Mouse (Mus musculus) kidney, adult 11 months (tissue): ENCODE measurements around the gene Hoxa10.

ENCODE experiments used
- DNase-seq: peaks from one replicate; pipeline ENCODE4 v3.0.0; 2022

Hoxa10 gene

GRCm38 (mm10) chr6:52240389-52241000 is at the start of gene Hoxa10:
Gene Hoxa10, minus strand, starts transcription at chr6:52240854.
- DNase-seq = peak; percentile 89

- DNase-seq = no peak
These were observed 49.5 kb upstream of the Hoxa10 start for GRCm38 (mm10) chr6:52290186-52290585.

- no peak for DNase-seq
These were observed 43.2 kb upstream of the Hoxa10 start for GRCm38 (mm10) chr6:52283896-52284295.

GRCm38 (mm10) chr6:52281084-52281483 is 40.4 kb upstream of the Hoxa10 start:
- DNase-seq = no peak

- DNase-seq = no peak
These were observed 36.3 kb upstream of the Hoxa10 start for GRCm38 (mm10) chr6:52276920-52277319.

- DNase-seq = no peak
These were observed 35.7 kb upstream of the Hoxa10 start for GRCm38 (mm10) chr6:52276382-52276781.

GRCm38 (mm10) chr6:52275563-52276280 is 35.1 kb upstream of the Hoxa10 start:
- no peak for DNase-seq

GRCm38 (mm10) chr6:52274576-52274975 is 33.9 kb upstream of the Hoxa10 start:
- DNase-seq = no peak

- DNase-seq = no peak
These were observed 33.1 kb upstream of the Hoxa10 start for GRCm38 (mm10) chr6:52273656-52274280.

GRCm38 (mm10) chr6:52272766-52273655 is 32.4 kb upstream of the Hoxa10 start:
- DNase-seq = no peak

- DNase-seq = peak; percentile 67
These were observed 30.1 kb upstream of the Hoxa10 start for GRCm38 (mm10) chr6:52270494-52271480.

GRCm38 (mm10) chr6:52268756-52269155 is 28.1 kb upstream of the Hoxa10 start:
- DNase-seq = no peak

- DNase-seq = no peak
These were observed 27.7 kb upstream of the Hoxa10 start for GRCm38 (mm10) chr6:52268341-52268740.

GRCm38 (mm10) chr6:52267691-52268090 is 27.0 kb upstream of the Hoxa10 start:
- DNase-seq = no peak

GRCm38 (mm10) chr6:52267221-52267620 is 26.6 kb upstream of the Hoxa10 start:
- no peak for DNase-seq

- DNase-seq = no peak
These were observed 26.0 kb upstream of the Hoxa10 start for GRCm38 (mm10) chr6:52266666-52266985.

- no peak for DNase-seq
These were observed 25.4 kb upstream of the Hoxa10 start for GRCm38 (mm10) chr6:52265913-52266665.

- DNase-seq = no peak
These were observed 24.8 kb upstream of the Hoxa10 start for GRCm38 (mm10) chr6:52265306-52265912.

- no peak for DNase-seq
These were observed 23.6 kb upstream of the Hoxa10 start for GRCm38 (mm10) chr6:52264106-52264790.

- DNase-seq = no peak
These were observed 22.6 kb upstream of the Hoxa10 start for GRCm38 (mm10) chr6:52263321-52263585.
